Mouse (Mus musculus) lung, postnatal 0 days (tissue): Measurements from ENCODE around the gene Slc6a18.

Source experiments
- CTCF ChIP-seq: IDR thresholded peaks from 2 replicates; pipeline ENCODE4 v1.5.1; 2016; ENCODE audit warnings: antibody characterized with exemption, mild to moderate bottlenecking
- EP300 ChIP-seq: IDR thresholded peaks from 2 replicates; pipeline ENCODE4 v1.6.1; 2016; ENCODE audit warnings: antibody characterized with exemption, mild to moderate bottlenecking, control low read depth

DNA sequence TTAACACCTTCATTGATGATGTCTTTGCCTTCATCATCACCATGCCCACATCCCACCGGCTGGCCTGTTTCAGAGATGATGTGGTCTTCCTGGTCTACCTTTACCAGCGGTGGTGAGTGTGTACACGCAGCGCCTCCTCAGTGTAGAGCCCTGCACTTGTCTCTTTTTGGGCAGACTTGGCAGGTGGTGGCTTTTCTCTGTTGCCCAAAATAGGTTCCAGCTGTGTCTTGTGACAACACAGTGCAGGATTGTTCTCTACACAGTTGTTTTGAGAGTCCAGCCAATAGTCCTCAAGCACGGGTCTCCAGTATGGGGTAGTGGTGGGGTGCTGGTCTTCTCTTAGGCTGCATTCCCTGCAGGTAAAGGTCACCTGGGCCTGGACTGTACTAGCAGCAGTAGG lies 59.4 kb downstream of the Slc6a18 start:
- no peak for TF ChIP-seq EP300
- no peak for TF ChIP-seq CTCF
